Mouse (Mus musculus) A20 (cell line): ENCODE results near the gene Snx32.
"Not testable (repeated sequence)": the region's sequence is repeated elsewhere in the genome, so short reads cannot be mapped to it uniquely, and the experiment has no call there.

ENCODE experiments used
- DNase-seq: peaks from one replicate; pipeline ENCODE4 v3.0.0-alpha.2; 2011; ENCODE audit warnings: low read depth, low spot score

Gene Snx32

GRCm38 (mm10) chr19:5512091-5513004 lies 2.0 kb upstream of the Snx32 start:
- peak; percentile 71 for DNase-seq

- DNase-seq = no peak
Observed at GRCm38 (mm10) chr19:5511074-5511632, 815 bp upstream of the Snx32 start.

DNA sequence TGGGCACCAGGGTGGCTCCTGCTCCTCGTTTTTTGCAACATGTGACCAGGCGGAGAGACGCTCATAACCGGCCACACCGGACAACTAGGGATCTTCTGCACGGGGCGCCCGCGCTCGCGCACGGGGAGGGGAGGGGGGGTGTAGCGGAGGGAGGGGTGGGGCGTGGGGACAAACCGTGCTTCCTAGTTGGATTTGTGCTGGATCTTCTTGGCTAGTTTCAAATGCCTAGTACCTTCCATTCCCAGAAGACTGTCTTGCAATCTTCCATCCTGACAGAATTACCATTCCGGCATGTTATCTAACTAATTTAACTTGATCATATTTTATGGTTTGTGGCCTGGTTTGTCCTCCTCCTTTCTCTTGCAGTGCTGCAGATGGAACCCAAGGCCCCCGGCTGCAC lies 6.7 kb downstream of the Snx32 start, which contains the start of gene 1700020D05Rik:
Gene 1700020D05Rik (minus strand): TSS at position 101 of the 400 bp plus-strand sequence.
- DNase-seq = no peak

DNA sequence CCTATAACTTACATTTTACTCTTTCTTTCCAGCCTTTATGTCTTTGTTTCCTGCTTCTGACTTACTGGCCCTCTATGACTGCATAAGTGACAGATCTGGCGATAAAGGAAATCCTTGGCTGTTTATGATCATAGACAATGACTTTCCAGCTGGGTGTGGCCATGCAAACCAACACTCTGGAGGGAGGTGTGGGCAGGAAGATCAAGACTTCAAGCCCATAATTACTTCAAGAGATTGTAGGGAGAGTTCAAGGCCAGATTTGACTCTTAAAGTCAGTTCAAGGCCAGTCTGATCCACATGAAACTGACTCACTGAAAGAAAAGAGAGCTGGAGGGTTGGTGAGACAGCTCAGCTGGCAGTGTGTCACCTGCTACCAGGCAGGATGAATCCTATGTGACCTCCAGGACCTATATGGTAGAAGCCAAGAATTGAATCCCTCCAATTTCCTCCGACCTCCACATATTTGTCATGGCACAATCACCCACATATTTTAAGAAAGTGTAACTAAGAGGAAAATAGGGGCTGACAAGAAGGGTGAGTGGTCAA lies 9.9 kb downstream of the Snx32 start:
- no peak for DNase-seq

GRCm38 (mm10) chr19:5496052-5496370 lies 14.3 kb downstream of the Snx32 start:
- no peak for DNase-seq

DNA sequence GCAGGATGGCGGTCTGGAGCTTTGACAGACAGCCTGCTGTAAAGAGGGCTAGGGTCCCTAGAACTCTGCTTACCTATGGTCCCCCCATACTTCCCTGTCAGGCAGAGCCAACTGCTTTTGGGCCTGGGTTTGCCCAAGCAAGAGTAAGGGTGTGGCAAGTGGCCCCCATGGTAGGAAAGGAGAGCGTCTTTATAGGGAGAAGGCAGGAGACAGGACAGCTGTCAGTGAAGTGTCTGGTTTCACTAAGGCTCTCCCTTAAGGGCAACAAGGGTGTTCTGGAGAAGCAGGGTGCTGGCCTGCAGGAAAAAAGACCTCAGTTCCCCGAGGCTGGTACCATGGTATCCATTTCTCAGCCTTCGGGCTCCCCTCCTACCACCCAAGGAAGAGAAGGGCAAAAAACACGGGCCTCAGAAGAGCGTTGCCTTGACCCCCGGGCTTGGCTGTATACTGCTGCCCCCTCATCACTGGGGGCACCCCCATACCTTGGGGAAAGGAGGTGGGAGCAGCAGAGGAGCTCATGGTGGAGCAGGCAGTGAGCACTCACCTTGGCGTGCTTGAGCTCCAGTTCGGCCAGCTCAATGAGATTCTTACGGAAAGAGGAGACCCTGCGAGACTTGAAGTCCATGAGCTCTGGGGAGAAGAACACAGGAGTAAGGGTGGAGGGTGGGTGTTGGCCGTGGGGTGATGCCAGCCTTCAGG lies 14.8 kb downstream of the Snx32 start:
- no peak for DNase-seq

GRCm38 (mm10) chr19:5494314-5494713 lies 16.0 kb downstream of the Snx32 start:
- DNase-seq = no peak

DNA sequence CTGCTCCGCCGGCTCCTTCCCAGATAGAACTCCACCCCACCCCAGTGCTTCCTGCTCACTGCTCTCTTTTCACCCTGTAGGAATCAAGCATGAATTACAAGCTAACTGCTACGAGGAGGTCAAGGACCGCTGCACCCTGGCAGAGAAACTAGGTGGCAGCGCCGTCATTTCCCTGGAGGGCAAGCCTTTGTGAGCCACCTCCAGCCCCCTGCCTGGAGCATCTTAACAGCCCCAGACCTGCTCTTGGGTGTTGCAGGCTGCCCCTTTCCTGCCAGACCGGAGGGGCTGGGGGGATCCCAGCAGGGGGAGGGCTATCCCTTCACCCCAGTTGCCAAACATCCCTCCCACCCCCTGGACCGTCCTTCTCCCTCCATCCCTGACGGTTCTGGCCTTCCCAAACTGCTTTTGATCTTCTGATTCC lies 17.0 kb downstream of the Snx32 start:
- not testable (repeated sequence) for DNase-seq

GRCm38 (mm10) chr19:5492641-5493040 lies 17.7 kb downstream of the Snx32 start:
- no peak for DNase-seq

- DNase-seq = peak; percentile 95
Observed at GRCm38 (mm10) chr19:5490898-5491708, 19.2 kb downstream of the Snx32 start.

- peak; percentile 98 for DNase-seq
Observed at GRCm38 (mm10) chr19:5490313-5490897, 19.9 kb downstream of the Snx32 start, which contains the start of gene Cfl1. Gene Cfl1 (plus strand): TSS chr19:5490455.

- DNase-seq = not testable (repeated sequence)
Observed at GRCm38 (mm10) chr19:5489721-5490120, 20.6 kb downstream of the Snx32 start.

DNA sequence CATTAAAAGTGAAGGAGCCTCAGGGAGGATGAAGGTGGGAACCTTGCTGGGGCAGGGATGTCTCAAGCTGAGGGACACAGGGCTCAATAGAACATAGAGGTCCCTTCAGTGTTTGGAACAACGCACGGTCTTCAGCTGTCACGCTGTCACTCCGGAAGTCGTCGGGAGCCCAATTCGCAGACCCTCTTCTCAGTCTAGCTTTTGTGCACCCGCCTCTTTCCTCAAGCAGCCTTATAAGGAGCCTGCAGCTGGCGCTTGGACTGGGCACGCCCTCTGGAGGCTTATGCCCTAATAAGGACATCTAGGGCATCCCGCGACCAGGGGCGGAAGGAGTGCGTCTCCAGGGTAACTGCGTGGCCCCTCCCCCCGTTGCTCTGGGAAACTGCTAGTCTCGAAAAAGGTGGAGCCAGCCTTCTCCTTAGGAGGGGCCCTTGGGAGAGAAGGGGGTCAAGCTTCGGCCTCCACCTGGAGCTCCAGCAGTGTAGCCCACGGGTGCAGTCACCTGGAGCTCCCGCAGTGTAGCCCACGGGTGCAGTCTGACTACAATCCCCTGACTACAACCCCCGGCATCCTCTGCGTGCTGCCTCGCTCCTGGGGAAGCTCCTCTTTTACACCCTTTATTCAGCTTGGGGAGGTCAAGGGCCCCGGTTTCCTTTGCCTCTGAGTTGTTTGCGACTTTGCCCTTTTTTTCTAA lies 21.3 kb downstream of the Snx32 start:
- peak; percentile 100 for DNase-seq

DNA sequence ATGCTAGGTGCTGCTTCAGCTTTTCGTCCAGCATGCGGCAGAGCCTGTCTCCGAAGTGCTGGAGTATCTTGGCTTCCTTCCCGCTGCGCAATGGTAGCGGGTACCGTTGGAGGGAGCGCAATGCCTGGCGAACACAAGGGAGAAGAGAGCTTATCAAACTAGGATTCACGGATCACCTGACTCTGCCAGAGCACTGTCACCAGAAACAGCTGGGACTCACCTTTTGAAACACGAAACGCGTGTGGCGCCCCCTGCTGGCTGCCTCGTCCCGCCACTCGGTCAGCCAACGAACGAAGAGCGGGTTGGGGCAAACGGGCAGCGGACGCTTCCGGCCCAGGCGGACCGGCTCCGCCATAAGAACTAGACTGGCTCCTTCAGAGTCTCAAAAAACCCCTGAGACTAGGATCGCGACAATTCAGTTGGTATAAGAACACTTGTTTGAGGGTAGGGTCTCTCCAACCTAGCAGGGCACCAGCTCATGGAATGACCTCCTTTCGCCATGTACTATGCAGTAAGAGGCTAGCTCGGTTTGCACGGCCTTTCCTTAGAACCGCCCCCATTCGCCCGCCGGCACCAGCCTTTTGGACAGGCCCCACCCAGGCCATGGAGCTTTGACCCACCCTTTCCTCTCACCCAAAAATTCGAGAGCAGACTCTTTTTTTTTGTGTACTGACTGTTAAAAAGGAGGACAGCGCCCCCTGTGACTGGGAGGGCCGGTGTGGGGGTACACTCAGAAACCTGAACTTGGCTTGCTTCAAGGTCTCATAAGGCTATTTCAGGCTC lies 22.4 kb downstream of the Snx32 start, which contains the start of gene Mus81:
Gene Mus81 (minus strand): TSS at position 635 of the 783 bp plus-strand sequence.
- peak; percentile 97 for DNase-seq

DNA sequence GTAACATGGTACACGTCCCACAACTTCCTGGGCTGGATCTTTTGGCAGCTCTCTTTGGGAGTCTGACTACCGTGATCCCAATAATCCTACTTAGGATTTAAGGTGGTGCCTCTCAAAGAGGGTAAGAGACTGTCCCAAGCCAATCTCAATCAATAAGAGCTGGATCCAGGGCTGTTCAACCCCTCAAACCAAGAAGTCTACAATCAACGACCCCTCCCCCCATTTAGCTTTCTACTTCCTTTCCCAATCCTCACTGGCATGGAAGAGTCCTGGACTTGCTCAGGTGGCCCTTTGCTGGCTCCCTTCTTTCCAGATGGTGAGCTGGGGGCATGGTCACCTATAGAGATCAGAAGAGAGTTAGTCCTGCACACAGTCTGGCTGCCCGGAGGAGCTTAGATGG lies 23.6 kb downstream of the Snx32 start:
- no peak for DNase-seq

DNA sequence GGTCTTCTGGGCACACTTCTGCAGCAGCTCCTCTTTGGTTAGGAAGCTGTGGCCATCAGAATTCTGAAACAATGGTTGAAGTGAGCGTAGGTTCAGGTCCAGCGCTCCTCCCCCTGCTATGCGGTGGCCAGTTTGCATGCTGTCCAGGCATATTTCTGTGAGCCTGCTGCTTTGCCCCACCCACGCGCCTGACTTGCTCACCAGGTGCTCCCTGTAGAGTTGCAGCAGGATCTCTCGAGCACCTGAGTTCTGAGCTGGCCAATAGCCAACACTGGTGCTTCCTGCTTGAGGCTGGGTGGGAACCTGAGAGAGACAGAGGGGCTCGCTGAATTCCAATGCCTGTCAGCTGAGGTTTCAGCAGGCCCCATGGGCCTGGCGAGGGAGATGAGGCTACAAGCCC lies 24.1 kb downstream of the Snx32 start:
- no peak for DNase-seq

DNA sequence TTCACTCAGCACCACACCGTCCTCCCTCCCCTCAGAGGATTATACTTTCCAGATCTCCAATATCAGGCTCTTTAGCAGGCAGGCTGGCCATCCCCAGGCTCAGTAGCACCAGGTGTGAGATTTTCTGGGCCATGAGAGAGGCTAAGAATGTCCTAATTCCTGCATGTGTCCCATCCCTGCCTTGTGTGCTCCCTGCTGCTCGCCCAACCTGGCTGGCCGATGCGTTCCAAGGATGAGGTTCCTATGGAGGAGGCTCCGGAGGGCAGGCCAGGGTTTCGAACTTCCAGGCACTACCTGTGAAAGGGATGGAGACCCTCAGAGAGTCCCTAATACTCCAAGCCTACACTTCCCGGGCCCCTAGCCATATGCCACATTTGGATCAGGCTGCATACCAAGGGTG lies 24.5 kb downstream of the Snx32 start:
- DNase-seq = no peak

DNA sequence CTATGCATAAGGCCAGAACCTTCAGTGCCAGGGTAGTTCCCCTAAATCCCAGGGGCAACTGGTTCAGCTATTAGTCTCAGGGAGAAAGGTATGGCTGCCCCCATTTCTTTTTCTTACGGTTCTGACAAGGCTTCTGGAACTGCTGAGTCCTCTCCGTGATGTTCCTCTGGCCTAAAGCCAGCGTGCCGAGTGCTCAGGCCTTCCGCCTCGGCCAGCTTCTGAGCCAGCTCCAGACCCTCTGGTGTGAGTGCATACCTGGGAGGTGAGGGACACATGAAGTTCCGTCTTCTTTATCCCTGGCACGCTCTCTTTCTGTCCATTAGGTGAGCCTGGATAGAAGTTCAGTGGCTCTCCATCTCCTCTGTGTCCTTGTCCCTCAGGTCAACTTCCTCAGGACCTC lies 25.0 kb downstream of the Snx32 start:
- no peak for DNase-seq

DNA sequence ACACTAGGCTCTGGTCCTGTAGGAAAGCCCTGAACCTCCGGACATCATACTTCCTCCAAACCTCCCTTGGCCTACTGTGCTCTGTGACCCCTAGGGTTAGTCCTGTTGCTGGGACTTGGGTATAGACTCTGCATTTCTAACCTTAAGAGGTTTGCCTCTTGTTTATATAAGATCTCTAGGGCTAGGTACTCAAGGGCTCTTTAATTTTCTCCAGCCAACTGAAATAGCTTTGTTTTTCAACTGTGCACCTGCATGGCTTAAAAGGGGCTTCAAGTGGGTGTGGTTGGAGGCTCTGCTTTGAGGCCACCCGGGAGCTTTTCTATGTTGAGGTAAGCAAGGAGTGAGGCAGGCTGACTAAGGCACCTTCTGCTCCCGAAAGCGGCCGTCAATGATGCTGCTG lies 25.8 kb downstream of the Snx32 start:
- no peak for DNase-seq
